Mouse (Mus musculus) spleen, adult 18-20 months (tissue): ENCODE results near the gene Cox11.
A peak's percentile ranks its signal among the peaks of the same experiment; 100 is the strongest.

Experiments used
- DNase-seq, 2 experiments: peaks; one replicate each; pipeline ENCODE4 v3.0.0; 2022; ENCODE audit warnings: mixed read lengths in 2 of 2

Gene Cox11

GRCm38 (mm10) chr11:90665161-90665560 is 27.2 kb downstream of the Cox11 start:
- DNase-seq: no peak

GRCm38 (mm10) chr11:90666144-90666757 is 28.3 kb downstream of the Cox11 start:
- DNase-seq: no peak

- DNase-seq: no peak
Measured at GRCm38 (mm10) chr11:90666916-90667315, 28.9 kb downstream of the Cox11 start.

- DNase-seq: no peak
Measured at GRCm38 (mm10) chr11:90667325-90667724, 29.4 kb downstream of the Cox11 start.

GRCm38 (mm10) chr11:90675479-90676110 is 37.6 kb downstream of the Cox11 start:
- DNase-seq: no peak

GRCm38 (mm10) chr11:90677027-90677426 is 39.1 kb downstream of the Cox11 start:
- DNase-seq: no peak

GRCm38 (mm10) chr11:90677771-90678288 is 39.9 kb downstream of the Cox11 start:
- DNase-seq: no peak

GRCm38 (mm10) chr11:90678582-90678981 is 40.6 kb downstream of the Cox11 start:
- DNase-seq: no peak

GRCm38 (mm10) chr11:90681171-90681570 is 43.2 kb downstream of the Cox11 start:
- no peak for DNase-seq

- DNase-seq: no peak
Measured at GRCm38 (mm10) chr11:90684765-90685164, 46.8 kb downstream of the Cox11 start.

GRCm38 (mm10) chr11:90685196-90685595 is 47.2 kb downstream of the Cox11 start:
- DNase-seq: no peak

GRCm38 (mm10) chr11:90686287-90687025 is 48.5 kb downstream of the Cox11 start:
- no peak for DNase-seq

- no peak for DNase-seq
Measured at GRCm38 (mm10) chr11:90687040-90687439, 49.1 kb downstream of the Cox11 start.

- peak in 1 of 2 experiments; percentile 6 for DNase-seq
Measured at GRCm38 (mm10) chr11:90687460-90688416, 49.8 kb downstream of the Cox11 start, which contains the start of gene Tom1l1. Gene Tom1l1, minus strand, starts transcription at chr11:90688366.

GRCm38 (mm10) chr11:90690361-90690760 is 52.4 kb downstream of the Cox11 start:
- DNase-seq: no peak

- DNase-seq: no peak
Measured at GRCm38 (mm10) chr11:90694206-90694605, 56.2 kb downstream of the Cox11 start.
